Mouse (Mus musculus): ENCODE results near the gene Rnf6. TPM values are rescaled to one million over a fixed set of nuclear protein-coding genes. Genes with fewer than 3 reads are reported as not detected.
"Not testable (repeated sequence)": the region's sequence is repeated elsewhere in the genome, so short reads cannot be mapped to it uniquely, and the experiment has no call there.

Gene Rnf6
- polyA plus RNA-seq, 1 experiment from 2014 or later = 71.2 TPM

DNA sequence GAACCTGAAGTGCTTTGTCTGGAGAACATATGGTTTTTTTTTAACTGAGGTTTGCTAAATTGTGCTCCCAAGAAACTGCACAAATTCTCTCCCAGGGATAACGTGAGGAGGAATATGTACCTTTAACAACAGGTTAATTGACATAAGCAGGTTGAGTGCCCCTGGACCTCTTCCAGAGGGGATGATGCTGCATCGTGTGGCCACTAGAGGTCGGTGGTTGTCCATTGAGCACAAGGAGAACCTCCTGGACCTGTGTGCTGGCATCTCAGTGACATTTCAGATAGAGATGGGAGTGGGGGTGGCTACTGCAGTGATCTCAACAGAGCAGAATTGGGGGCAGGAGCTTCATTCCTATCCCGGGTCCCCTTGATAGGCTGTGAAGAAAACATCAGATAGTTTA is 48.6 kb downstream of the Rnf6 start:
- not testable (repeated sequence) for ATAC-seq (ENCODE audit: low FRiP score, low TSS enrichment); H3K9me3 ChIP-seq (ENCODE audit: low read length); H3K27ac ChIP-seq (ENCODE audit: low read length)

DNA sequence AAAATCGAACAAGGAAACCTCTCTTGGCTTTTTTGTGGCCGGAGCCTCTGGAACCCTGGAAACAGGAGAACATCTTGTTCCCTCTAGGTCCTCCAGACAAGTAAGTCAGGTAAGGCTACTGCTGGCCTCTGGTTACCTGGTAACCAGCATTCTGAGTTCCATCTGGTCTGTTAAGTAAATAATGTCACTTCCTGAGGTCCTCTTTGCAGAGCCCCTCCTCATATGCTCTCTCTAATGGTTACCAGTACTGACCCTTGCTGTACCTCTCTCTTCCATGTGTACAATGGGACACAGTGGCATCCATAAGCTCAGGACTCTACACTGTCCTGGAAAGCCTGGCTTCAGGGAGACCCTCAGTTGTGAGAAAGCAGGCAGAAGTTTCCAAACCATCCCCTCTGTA is 50.7 kb downstream of the Rnf6 start, which contains the start of gene Gm6309:
Gene Gm6309, minus strand, starts transcription at position 101 of the 400 bp plus-strand sequence.
- not testable (repeated sequence) for H3K4me1 ChIP-seq (ENCODE audit: insufficient read depth, low read length); H3K9ac ChIP-seq (replicated peaks; ENCODE audit: low read length); H3K27me3 ChIP-seq (ENCODE audit: insufficient read depth, low read length); H3K4me2 ChIP-seq (replicated peaks; ENCODE audit: low read depth, low read length); H3K4me3 ChIP-seq (ENCODE audit: low read length); H3K36me3 ChIP-seq (ENCODE audit: insufficient read depth, low read length); H3K9me3 ChIP-seq (ENCODE audit: low read length); ATAC-seq (ENCODE audit: low FRiP score, low TSS enrichment); H3K27ac ChIP-seq (ENCODE audit: low read length)
- 84% methylated on average over 2 of the region's 2 CpGs for WGBS

More for the DNA sequence above, 48.6 kb downstream of the Rnf6 start:
- not testable (repeated sequence) for H3K4me1 ChIP-seq (ENCODE audit: insufficient read depth, low read length); H3K9ac ChIP-seq (replicated peaks; ENCODE audit: low read length); H3K27me3 ChIP-seq (ENCODE audit: insufficient read depth, low read length); H3K4me2 ChIP-seq (replicated peaks; ENCODE audit: low read depth, low read length); H3K36me3 ChIP-seq (ENCODE audit: insufficient read depth, low read length); H3K4me3 ChIP-seq (ENCODE audit: low read length)
- 59% methylated on average over 4 of the region's 4 CpGs for WGBS

DNA sequence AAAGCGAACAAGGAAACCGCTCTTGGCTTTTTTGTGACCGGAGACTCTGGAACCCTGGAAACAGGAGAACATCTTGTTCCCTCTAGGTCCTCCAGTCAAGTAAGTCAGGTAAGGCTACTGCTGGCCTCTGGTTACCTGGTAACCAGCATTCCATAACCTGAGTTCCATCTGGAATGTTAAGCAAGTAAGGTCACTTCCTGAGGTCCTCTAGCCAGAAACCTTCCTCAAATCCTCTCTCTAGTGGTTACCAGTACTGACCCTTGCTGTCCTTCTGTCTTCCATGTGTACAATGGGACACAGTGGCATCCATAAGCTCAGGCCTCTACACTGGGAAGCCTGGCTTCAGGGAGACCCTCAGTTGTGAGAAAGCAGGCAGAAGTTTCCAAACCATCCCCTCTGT is 60.9 kb downstream of the Rnf6 start, which contains the start of gene Gm5565:
Gene Gm5565, minus strand, starts transcription at position 101 of the 400 bp plus-strand sequence.
- H3K36me3 ChIP-seq (ENCODE audit: insufficient read depth, low read length); H3K4me1 ChIP-seq (ENCODE audit: insufficient read depth, low read length); H3K4me3 ChIP-seq (ENCODE audit: low read length); H3K9me3 ChIP-seq (ENCODE audit: low read length); H3K27ac ChIP-seq (ENCODE audit: low read length); ATAC-seq (ENCODE audit: low FRiP score, low TSS enrichment); H3K9ac ChIP-seq (replicated peaks; ENCODE audit: low read length); H3K4me2 ChIP-seq (replicated peaks; ENCODE audit: low read depth, low read length); H3K27me3 ChIP-seq (ENCODE audit: insufficient read depth, low read length): not testable (repeated sequence)
- 92% methylated on average over 3 of the region's 3 CpGs for WGBS

Other genes with a start within 250 kb of the Rnf6 start
- gene Cyp3a25, start 211.9 kb downstream of the Rnf6 start, polyA plus RNA-seq (2015; fragmentation: Nextera tagmentation; extraction: Ambion mirVana) = not detected in 2 replicates
- gene Cyp3a59, start 142.3 kb downstream of the Rnf6 start, polyA plus RNA-seq (2015; fragmentation: Nextera tagmentation; extraction: Ambion mirVana) = not detected in 2 replicates
- not detected in 2 replicates for gene Gm5565, start 61.0 kb downstream of the Rnf6 start, polyA plus RNA-seq (2015; fragmentation: Nextera tagmentation; extraction: Ambion mirVana)
- not detected in 2 replicates for gene Gm6309, start 50.8 kb downstream of the Rnf6 start, polyA plus RNA-seq (2015; fragmentation: Nextera tagmentation; extraction: Ambion mirVana)
- gene 1700001J03Rik, start 36.3 kb downstream of the Rnf6 start, polyA plus RNA-seq (2015; fragmentation: Nextera tagmentation; extraction: Ambion mirVana) = 0.21 and 0.28 TPM in 2 replicates
- 11.4 and 12.4 TPM in 2 replicates for gene Cdk8, start 9.7 kb upstream of the Rnf6 start, polyA plus RNA-seq (2015; fragmentation: Nextera tagmentation; extraction: Ambion mirVana)
- 3.0 and 3.5 TPM in 2 replicates for gene Wasf3, start 163.4 kb upstream of the Rnf6 start, polyA plus RNA-seq (2015; fragmentation: Nextera tagmentation; extraction: Ambion mirVana)